Mouse (Mus musculus) midbrain, embryonic 16.5 days (tissue): Measurements from ENCODE around the gene Galnt17. TPM values are rescaled to one million over a fixed set of nuclear protein-coding genes. Genes with fewer than 3 reads are reported as not detected.

Experiments
- ATAC-seq: fragments of 200-750 bp; cut with Nextera tagmentation; 2 replicates; pipeline ENCODE4 v1.8.0; 2017; ENCODE audit warnings: moderate TSS enrichment
- H3K27ac ChIP-seq: fragments of 300-500 bp; sonication (generic); 2 replicates; pipeline ENCODE4 v1.5.1; 2014; ENCODE audit warnings: mild to moderate bottlenecking, low read length, mixed read lengths
- H3K27me3 ChIP-seq: fragments of 300-500 bp; sonication (generic); 2 replicates; pipeline ENCODE4 v1.6.1; 2014; ENCODE audit warnings: low read depth, low read length, mixed read lengths; ENCODE audit not compliant: control insufficient read depth, insufficient read depth
- H3K36me3 ChIP-seq: fragments of 300-500 bp; sonication (generic); 2 replicates; pipeline ENCODE4 v1.6.1; 2014; ENCODE audit warnings: mild to moderate bottlenecking, low read length, moderate library complexity, mixed read lengths; ENCODE audit not compliant: control insufficient read depth, insufficient read depth
- H3K4me1 ChIP-seq: fragments of 300-500 bp; sonication (generic); 2 replicates; pipeline ENCODE4 v1.6.1; 2014; ENCODE audit warnings: mild to moderate bottlenecking, low read length, mixed read lengths; ENCODE audit not compliant: control insufficient read depth, insufficient read depth
- H3K4me2 ChIP-seq: fragments of 300-500 bp; sonication (generic); 2 replicates; pipeline ENCODE4 v1.6.1; 2014; ENCODE audit warnings: mild to moderate bottlenecking, low read length, mixed read lengths
- H3K4me3 ChIP-seq: fragments of 300-500 bp; sonication (generic); 2 replicates; pipeline ENCODE4 v1.5.1; 2014; ENCODE audit warnings: low read depth, mild to moderate bottlenecking, low read length, moderate library complexity, mixed read lengths
- H3K9ac ChIP-seq: fragments of 300-500 bp; sonication (generic); 2 replicates; pipeline ENCODE4 v1.6.1; 2014; ENCODE audit warnings: low read depth, low read length, mixed read lengths
- H3K9me3 ChIP-seq: fragments of 300-500 bp; sonication (generic); replicated peaks from 2 replicates; pipeline ENCODE4 v1.6.1; 2014; ENCODE audit warnings: mild to moderate bottlenecking, low read length, mixed read lengths; ENCODE audit not compliant: control insufficient read depth, poor library complexity, severe bottlenecking
- WGBS: fragments of 180-500 bp; shearing (Covaris S2); extraction: QIAGEN DNeasy Blood & Tissue Kit; methylation state at CpG from one replicate; pipeline ENCODE4 v1.1.7; 2014; 5-methylcytosine and 5-hydroxymethylcytosine counted together
- polyA plus RNA-seq: library from polyadenylated mRNA; unstranded; fragments of >200 nt; fragmentation: Nextera tagmentation; extraction: Ambion mirVana; gene quantifications from 2 replicates; pipeline ENCODE4 v1.2.1, GENCODE M21; 2015

Gene Galnt17
- polyA plus RNA-seq, 1 experiment from 2014 or later, result 5.8 TPM

DNA sequence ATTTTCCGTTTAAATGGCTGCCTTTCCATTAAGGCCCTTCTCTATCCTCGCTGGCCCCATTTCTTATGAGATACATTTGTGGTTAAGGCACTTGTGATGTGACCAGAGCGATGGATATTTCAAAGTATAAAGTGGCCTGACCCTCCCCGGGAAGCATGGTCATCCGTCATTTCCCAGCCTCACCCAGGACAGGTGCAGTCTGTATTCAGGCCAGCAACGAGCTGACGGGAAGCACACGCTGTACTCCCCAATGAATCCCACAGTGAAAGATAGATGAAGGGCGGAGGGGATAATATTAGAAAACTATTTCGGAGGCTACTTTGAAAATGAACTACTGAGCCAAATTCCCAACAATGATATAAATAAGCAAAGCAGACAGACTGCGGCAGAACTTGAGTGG is 44.2 kb downstream of the Galnt17 start:
- 0 out of 2 replicates have a peak, but pooled peaks cover 2% of the 10 kb centered on the region for H3K9me3 ChIP-seq
- no peak overlapping the region for H3K4me3 ChIP-seq
- no peak overlapping the region for H3K9ac ChIP-seq
- no peak overlapping the region for H3K4me2 ChIP-seq
- no peak overlapping the region for H3K27ac ChIP-seq
- no peak for ATAC-seq
- no peaks in the 10 kb centered on the region for H3K36me3 ChIP-seq
- H3K27me3 ChIP-seq, result no peaks in the 10 kb centered on the region
- H3K4me1 ChIP-seq, result no peaks in the 10 kb centered on the region
- 86% methylated on average over 11 of the region's 11 CpGs for WGBS

DNA sequence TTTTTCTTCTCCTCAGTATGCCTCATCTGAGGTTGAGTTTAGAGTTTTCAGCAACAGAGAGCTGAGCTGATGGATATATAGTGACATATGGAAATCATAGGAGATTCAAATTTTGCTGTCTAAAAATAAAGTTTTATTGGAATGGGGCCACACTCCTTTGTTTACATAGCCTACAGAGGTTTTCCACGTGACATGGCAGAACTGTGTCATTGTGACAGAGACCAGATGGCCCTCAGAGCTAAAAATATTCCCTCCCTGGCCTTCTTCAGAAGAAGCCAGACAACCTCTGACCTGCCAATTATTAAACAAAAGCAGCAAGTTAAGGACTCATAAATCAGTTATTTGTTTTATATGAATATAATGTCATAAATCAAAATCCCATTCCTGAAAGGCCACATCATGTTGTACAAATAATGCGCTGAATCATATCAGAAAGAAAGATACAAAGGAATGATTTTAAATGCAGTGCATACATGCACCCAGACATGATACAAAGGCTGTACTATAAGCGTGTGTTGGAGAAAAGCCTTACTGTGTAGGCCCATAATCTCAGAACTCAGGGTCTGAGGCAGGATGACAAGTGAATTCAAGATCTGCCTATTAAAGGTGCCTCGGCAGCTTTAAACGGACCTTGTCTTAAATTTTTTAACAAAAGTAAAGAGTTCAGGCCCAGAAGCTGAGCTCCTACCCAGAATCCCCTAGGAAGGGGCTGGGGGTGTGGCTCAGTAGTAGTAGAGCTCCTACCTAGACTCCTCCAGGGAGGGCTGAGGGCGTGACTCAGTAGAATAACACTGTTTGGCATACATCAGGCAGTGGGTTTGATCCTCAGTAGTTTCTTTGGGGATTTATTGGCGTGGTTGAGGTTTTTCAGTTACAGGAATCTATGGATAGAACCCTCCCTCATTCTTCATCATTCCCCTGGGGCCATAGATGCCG is 57.3 kb downstream of the Galnt17 start:
- Histone ChIP-seq H3K4me1 (no peaks in the 10 kb centered on the region), H3K4me3 (no peak overlapping the region), H3K9ac (no peak overlapping the region), H3K27me3 (no peaks in the 10 kb centered on the region), H3K27ac (no peak overlapping the region), H3K4me2 (no peak overlapping the region), H3K9me3 (0 out of 2 replicates have a peak, but pooled peaks cover 3% of the 10 kb centered on the region), H3K36me3 (no peaks in the 10 kb centered on the region)
- WGBS, result 87% methylated on average over 8 of the region's 8 CpGs
- ATAC-seq, result no peak

DNA sequence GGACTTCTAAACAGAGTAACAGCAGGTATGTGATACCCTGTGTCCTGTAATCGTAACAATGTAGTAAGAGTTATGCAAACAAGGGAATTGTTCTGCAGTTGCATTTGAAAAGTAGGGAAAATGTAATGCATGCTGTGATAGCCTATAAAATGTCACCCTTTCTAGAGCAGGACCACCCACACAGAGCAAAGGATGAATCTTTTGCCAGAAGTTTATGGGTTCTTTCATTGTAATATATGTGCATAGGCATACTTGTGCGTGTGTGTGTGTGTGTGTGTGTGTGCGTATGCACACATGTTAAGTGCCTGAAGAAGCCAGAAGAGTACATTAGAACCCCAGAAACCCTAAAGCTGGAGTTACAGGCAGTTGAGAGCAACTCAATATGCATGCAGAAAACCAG is 59.9 kb downstream of the Galnt17 start:
- no peak for ATAC-seq

DNA sequence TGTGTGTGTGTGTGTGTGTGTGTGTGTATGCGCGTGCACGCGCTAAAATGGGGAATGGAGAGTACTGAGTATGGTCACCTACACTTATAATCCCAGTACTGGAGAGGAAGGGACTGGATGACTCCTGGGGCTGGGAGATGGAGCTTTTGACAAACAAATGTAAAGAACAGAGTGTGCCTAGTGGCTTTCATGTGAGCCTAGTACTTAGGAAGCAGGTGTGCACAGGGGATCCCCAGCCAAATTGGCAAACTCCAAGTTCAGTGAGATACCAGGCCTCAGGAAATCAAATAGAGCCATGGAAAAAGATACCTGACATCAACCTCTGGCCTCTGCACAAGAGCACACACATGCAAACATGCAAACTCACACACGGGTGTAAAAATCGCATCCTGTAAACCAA is 61.7 kb downstream of the Galnt17 start:
- 96% methylated on average over 6 of the region's 6 CpGs for WGBS
- no peaks in the 10 kb centered on the region for H3K36me3 ChIP-seq
- no peak overlapping the region for H3K4me3 ChIP-seq
- no peaks in the 10 kb centered on the region for H3K4me1 ChIP-seq
- ATAC-seq, result no peak
- H3K27me3 ChIP-seq, result no peaks in the 10 kb centered on the region
- H3K9ac ChIP-seq, result no peak overlapping the region
- H3K27ac ChIP-seq, result no peak overlapping the region
- 0 out of 2 replicates have a peak, but pooled peaks cover 3% of the 10 kb centered on the region for H3K9me3 ChIP-seq
- no peak overlapping the region for H3K4me2 ChIP-seq

More for the DNA sequence above, 59.9 kb downstream of the Galnt17 start:
- Histone ChIP-seq H3K4me2 (no peak overlapping the region), H3K27ac (no peak overlapping the region), H3K36me3 (no peaks in the 10 kb centered on the region), H3K27me3 (no peaks in the 10 kb centered on the region), H3K4me3 (no peak overlapping the region), H3K9me3 (0 out of 2 replicates have a peak, but pooled peaks cover 3% of the 10 kb centered on the region), H3K4me1 (no peaks in the 10 kb centered on the region), H3K9ac (no peak overlapping the region)
- WGBS, result 93% methylated on average over 3 of the region's 3 CpGs

DNA sequence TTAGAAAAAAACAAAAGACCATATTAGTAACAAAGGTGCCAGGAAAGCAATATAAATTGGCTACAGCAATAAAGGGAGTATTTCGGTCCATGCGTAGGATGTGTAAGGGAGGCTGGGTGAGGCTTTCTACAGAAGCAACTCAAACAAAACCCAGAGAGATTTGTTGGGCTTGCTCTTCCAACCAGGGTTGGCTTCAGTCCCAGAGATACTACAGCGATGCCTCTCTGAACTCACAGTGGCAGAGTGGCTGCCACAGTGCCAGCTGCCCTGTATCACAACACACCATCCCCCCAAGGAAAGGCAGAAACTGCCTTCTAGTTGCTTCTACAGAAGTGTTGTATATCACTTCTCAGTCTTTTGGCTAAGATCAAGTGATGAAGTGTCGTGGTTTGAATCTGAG is 66.6 kb downstream of the Galnt17 start:
- no peak overlapping the region for H3K27ac ChIP-seq
- H3K4me2 ChIP-seq, result no peak overlapping the region
- WGBS, result 83% methylated on average over 4 of the region's 4 CpGs
- no peaks in the 10 kb centered on the region for H3K4me1 ChIP-seq
- no peak overlapping the region for H3K9ac ChIP-seq
- ATAC-seq, result no peak
- H3K9me3 ChIP-seq, result no peaks in the 10 kb centered on the region
- H3K36me3 ChIP-seq, result no peaks in the 10 kb centered on the region
- no peak overlapping the region for H3K4me3 ChIP-seq
- no peaks in the 10 kb centered on the region for H3K27me3 ChIP-seq

DNA sequence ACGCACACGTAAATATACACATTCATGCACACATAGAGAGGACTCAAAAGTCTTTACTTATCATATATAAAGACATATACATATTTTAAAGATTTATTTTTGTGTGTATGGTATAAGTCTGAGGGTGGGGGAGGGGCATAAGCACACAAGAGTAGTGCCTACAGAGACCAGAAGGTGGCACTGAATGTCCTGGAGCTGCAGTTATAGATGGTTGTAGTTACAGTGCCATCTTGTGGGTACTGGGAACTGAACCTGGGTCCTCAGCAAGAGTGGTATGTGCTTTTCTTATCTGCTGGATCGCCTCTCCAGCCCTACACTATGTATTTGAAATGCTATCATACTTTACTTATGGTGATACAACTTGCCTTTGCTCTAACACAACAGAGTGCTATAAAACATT is 68.5 kb downstream of the Galnt17 start:
- no peak overlapping the region for H3K27ac ChIP-seq
- no peaks in the 10 kb centered on the region for H3K4me1 ChIP-seq
- H3K4me2 ChIP-seq, result no peak overlapping the region
- H3K36me3 ChIP-seq, result no peaks in the 10 kb centered on the region
- no peaks in the 10 kb centered on the region for H3K9me3 ChIP-seq
- WGBS, result 94% methylated on average over 3 of the region's 3 CpGs
- no peak overlapping the region for H3K9ac ChIP-seq
- ATAC-seq, result no peak
- no peaks in the 10 kb centered on the region for H3K27me3 ChIP-seq
- H3K4me3 ChIP-seq, result no peak overlapping the region

DNA sequence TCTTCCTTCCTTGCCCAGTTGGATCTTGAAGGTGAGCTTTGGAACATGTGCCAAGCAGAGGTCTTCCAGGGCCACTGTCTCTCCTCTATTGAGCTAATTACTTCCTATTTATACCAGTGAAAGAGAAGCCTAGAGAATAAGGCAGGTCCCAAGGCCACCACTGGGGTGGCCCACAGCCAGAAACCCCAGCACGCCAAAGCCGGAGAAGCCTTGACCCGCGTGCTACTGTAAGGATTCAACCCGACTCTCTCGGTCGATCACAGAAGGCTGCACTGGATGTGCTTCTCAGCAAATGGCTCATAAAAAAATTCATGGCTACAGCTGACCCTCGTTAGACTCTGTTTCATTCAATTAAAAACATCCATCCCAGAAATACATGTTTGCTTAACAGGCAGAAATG is 71.4 kb downstream of the Galnt17 start:
- Histone ChIP-seq H3K36me3 (no peaks in the 10 kb centered on the region), H3K27me3 (no peaks in the 10 kb centered on the region), H3K4me1 (no peaks in the 10 kb centered on the region), H3K4me2 (no peak overlapping the region), H3K4me3 (no peak overlapping the region), H3K27ac (no peak overlapping the region), H3K9ac (no peak overlapping the region), H3K9me3 (no peaks in the 10 kb centered on the region)
- no peak for ATAC-seq
- 90% methylated on average over 8 of the region's 8 CpGs for WGBS

DNA sequence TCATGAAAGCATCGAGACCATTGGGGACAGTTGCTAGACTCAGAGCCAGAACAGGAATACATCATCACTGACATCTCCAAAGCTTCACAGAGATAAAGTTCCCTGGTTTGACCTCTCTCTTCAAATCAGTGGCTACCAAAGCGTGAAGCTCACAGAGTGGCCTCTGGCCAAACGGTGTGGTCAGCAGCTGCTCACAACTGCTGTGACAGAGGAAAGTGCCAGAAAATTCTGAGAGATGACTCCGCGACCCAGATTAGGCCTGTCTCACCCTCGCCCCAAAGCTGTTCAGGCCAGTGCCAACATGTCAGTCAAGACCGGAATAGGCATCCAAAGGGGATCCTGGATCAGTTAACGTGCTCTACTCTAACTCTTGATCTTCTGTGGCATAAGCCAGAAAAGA is 74.5 kb downstream of the Galnt17 start:
- Histone ChIP-seq H3K36me3 (no peaks in the 10 kb centered on the region), H3K27ac (no peak overlapping the region), H3K9ac (no peak overlapping the region), H3K9me3 (no peaks in the 10 kb centered on the region), H3K27me3 (no peaks in the 10 kb centered on the region), H3K4me1 (no peaks in the 10 kb centered on the region), H3K4me2 (no peak overlapping the region), H3K4me3 (no peak overlapping the region)
- no peak for ATAC-seq
- WGBS, result 93% methylated on average over 8 of the region's 8 CpGs

DNA sequence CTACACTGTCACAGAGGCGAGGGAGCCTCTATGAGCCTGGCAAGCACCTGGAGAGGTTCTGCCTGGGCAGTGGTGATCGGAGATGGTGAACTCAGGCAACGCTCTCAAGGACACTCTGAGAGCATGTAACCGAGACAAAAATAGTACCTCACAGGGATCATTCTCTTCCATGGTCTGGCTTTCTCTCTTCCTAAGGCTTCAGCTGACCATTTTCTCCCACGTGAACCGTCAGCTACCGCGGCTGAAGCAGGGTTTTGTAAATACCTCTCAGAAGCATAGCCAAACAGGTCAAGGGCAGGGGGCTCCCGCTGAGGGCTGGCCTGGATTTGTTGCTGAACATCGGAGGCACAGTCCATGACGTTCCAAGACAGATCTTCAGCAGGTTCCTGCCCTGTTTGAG is 77.2 kb downstream of the Galnt17 start:
- H3K27me3 ChIP-seq, result no peaks in the 10 kb centered on the region
- 74% methylated on average over 11 of the region's 11 CpGs for WGBS
- no peaks in the 10 kb centered on the region for H3K36me3 ChIP-seq
- no peaks in the 10 kb centered on the region for H3K4me1 ChIP-seq
- no peak overlapping the region for H3K4me2 ChIP-seq
- H3K27ac ChIP-seq, result no peak overlapping the region
- H3K4me3 ChIP-seq, result no peak overlapping the region
- no peak for ATAC-seq
- no peak overlapping the region for H3K9ac ChIP-seq
- no peaks in the 10 kb centered on the region for H3K9me3 ChIP-seq
